ENCODE assay signal across 28 mouse cellular contexts in the genomic region with DNA sequence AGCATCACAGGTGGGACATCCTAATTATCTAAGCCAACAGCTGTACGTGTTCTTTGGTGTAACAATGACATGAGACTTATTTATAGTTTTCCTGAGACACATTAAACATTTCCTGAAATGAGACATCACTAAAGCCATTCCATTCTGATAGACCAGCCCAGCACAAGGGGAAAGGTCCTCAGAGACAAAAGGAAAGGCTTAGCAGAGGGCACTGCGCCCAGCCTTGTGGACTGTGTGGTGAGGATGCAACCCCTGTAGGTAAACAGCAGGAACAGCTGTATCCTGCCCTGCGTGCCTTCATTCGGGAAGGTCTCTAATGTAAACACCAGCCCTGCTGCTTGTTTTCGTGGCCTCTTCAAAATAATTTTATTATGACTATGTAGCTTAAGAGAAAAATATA.
DNase-seq lines count a peak whose midpoint lies in the region; ATAC-seq and TF ChIP-seq lines count a peak whose summit lies in the region.
"Had no signal": no experiment of that assay in that cellular context is flagged by ENCODE, and none has a peak within 500 bp of the region (broad histone marks: within the 10 kb centered on the region; RNA-seq: fewer than 3 reads in every experiment).

No protein-coding gene starts in this region.

- no peak for TF ChIP-seq CTCF in heart, adult 2 months (IDR thresholded peaks at IDR 0.05)
- TF ChIP-seq CTCF in lung, embryonic 14.5 days (IDR thresholded peaks at IDR 0.05; ENCODE audit: low read depth): no peak

- H3K79me2 ChIP-seq in heart, adult 2 months (replicated peaks; ENCODE audit: control insufficient read depth, insufficient read depth, low read length): no peaks in the 10 kb centered on the region

- H3K4me1 ChIP-seq in heart, adult 2 months (ENCODE audit: control insufficient read depth, insufficient read depth, low read length): peaks cover 20% of the 10 kb centered on the region
- peaks cover 49% of the 10 kb centered on the region for H3K4me1 ChIP-seq in heart, embryonic 15.5 days (replicated peaks)
- H3K4me1 ChIP-seq in lung, embryonic 14.5 days (ENCODE audit: insufficient read depth): peaks cover 35% of the 10 kb centered on the region
- H3K4me1 ChIP-seq in brown adipose tissue, adult 24 weeks (ENCODE audit: control insufficient read depth, insufficient read depth, insufficient read length, low read length): peaks cover 22% of the 10 kb centered on the region; the same call in 1 of the 2 replicates
- H3K4me1 ChIP-seq: forebrain, embryonic 15.5 days; midbrain, embryonic 15.5 days had no signal

- no peaks in the 10 kb centered on the region for H3K9me3 ChIP-seq in heart, embryonic 15.5 days (replicated peaks)
- H3K9me3 ChIP-seq in lung, embryonic 14.5 days (ENCODE audit: low read depth, low read length): no peaks in the 10 kb centered on the region
- H3K9me3 ChIP-seq: embryonic facial prominence, embryonic 12.5 days; forebrain, embryonic 10.5 days; forebrain, embryonic 15.5 days; hindbrain, embryonic 12.5 days; intestine, embryonic 15.5 days; liver, embryonic 13.5 days; midbrain, embryonic 15.5 days; stomach, embryonic 15.5 days had no signal

- peak; percentile 31; the same call in 1 of the 2 replicates for ATAC-seq in heart, embryonic 15.5 days (replicated peaks; ENCODE audit: insufficient number of reproducible peaks, insufficient read depth, low FRiP score, low read depth)
- peak; percentile 71; the same call in 1 of the 2 replicates for ATAC-seq in lung, embryonic 14.5 days (ENCODE audit: insufficient read depth)
- ATAC-seq: forebrain, embryonic 15.5 days; hindbrain, postnatal 0 days; intestine, embryonic 15.5 days; midbrain, embryonic 15.5 days had no signal

- no peak for DNase-seq in heart, adult 2 months
- DNase-seq in heart, adult 11 months: no peak
- no peak for DNase-seq in heart, adult 18-20 months
- DNase-seq in lung, embryonic 14.5 days: peak; percentile 67
- DNase-seq in lung, postnatal 14 days: no peak
- DNase-seq in cerebellum, adult 11-12 months: no peak
- DNase-seq: adrenal gland, adult 8-10 months; cerebellum, adult 9-10 months; cerebellum, postnatal 36 days; gastrocnemius, postnatal 25 days; kidney, adult 2 months; kidney, postnatal 10 days; layer of hippocampus, postnatal 36 days; left cerebral cortex, postnatal 4 days; liver, embryonic 13.5 days; right cerebral cortex, postnatal 25 days; thymus, postnatal 14 days had no signal

- H3K27me3 ChIP-seq in heart, adult 2 months (ENCODE audit: control insufficient read depth, insufficient read depth, low read length): no peaks in the 10 kb centered on the region
- H3K27me3 ChIP-seq in heart, embryonic 15.5 days: no peaks in the 10 kb centered on the region
- no peaks in the 10 kb centered on the region for H3K27me3 ChIP-seq in lung, embryonic 14.5 days (ENCODE audit: insufficient read depth, low read length)
- H3K27me3 ChIP-seq: embryonic facial prominence, embryonic 12.5 days; forebrain, embryonic 15.5 days; hindbrain, embryonic 12.5 days; intestine, embryonic 15.5 days; midbrain, embryonic 15.5 days; stomach, embryonic 15.5 days had no signal

- peak overlapping the region; percentile 15 for H3K27ac ChIP-seq in heart, adult 2 months
- peak overlapping the region; percentile 48 for H3K27ac ChIP-seq in heart, embryonic 15.5 days
- peak overlapping the region; percentile 58; the same call in 1 of the 2 replicates for H3K27ac ChIP-seq in lung, embryonic 14.5 days (ENCODE audit: low read depth)
- peak overlapping the region; percentile 17 for H3K27ac ChIP-seq in brown adipose tissue, adult 24 weeks (replicated peaks; ENCODE audit: low read depth, low read length)
- H3K27ac ChIP-seq: embryonic facial prominence, embryonic 12.5 days; forebrain, embryonic 10.5 days; forebrain, embryonic 15.5 days; hindbrain, embryonic 12.5 days; hindbrain, postnatal 0 days; intestine, embryonic 15.5 days; liver, embryonic 13.5 days; midbrain, embryonic 15.5 days had no signal

- H3K36me3 ChIP-seq in heart, adult 2 months (ENCODE audit: control insufficient read depth, insufficient read depth, low read length): peaks cover 11% of the 10 kb centered on the region
- H3K36me3 ChIP-seq in heart, embryonic 15.5 days: no peaks in the 10 kb centered on the region
- H3K36me3 ChIP-seq in lung, embryonic 14.5 days (ENCODE audit: insufficient read depth): no peaks in the 10 kb centered on the region
- H3K36me3 ChIP-seq: embryonic facial prominence, embryonic 12.5 days; forebrain, embryonic 10.5 days; forebrain, embryonic 15.5 days; G1E; hindbrain, embryonic 12.5 days; intestine, embryonic 15.5 days; liver, embryonic 13.5 days; midbrain, embryonic 15.5 days; stomach, embryonic 15.5 days had no signal

- no peak overlapping the region for H3K4me2 ChIP-seq in heart, embryonic 15.5 days
- no peak overlapping the region for H3K4me2 ChIP-seq in lung, embryonic 14.5 days
- H3K4me2 ChIP-seq: embryonic facial prominence, embryonic 12.5 days; forebrain, embryonic 15.5 days; hindbrain, embryonic 12.5 days; intestine, embryonic 15.5 days; liver, embryonic 13.5 days; midbrain, embryonic 15.5 days; stomach, embryonic 15.5 days had no signal

- no peak overlapping the region for H3K9ac ChIP-seq in heart, adult 2 months (ENCODE audit: low read depth, low read length)
- no peak overlapping the region for H3K9ac ChIP-seq in heart, embryonic 15.5 days
- no peak overlapping the region for H3K9ac ChIP-seq in lung, embryonic 14.5 days
- H3K9ac ChIP-seq: embryonic facial prominence, embryonic 12.5 days; forebrain, embryonic 15.5 days; hindbrain, embryonic 12.5 days; intestine, embryonic 15.5 days; liver, embryonic 13.5 days; midbrain, embryonic 15.5 days; stomach, embryonic 15.5 days had no signal

- intact Hi-C loops in heart, adult 2 months (cut with DNase I): loop anchor here (5.0 kb wide), 1 partner anchor 38 kb away; no protein-coding TSS in a partner anchor

- no peak for TF ChIP-seq EP300 in heart, adult 2 months (IDR thresholded peaks at IDR 0.05; ENCODE audit: insufficient read depth, low read depth, low read length)

- H3K4me3 ChIP-seq in heart, adult 2 months: no peak overlapping the region
- H3K4me3 ChIP-seq in heart, embryonic 15.5 days: no peak overlapping the region
- H3K4me3 ChIP-seq in lung, embryonic 14.5 days (ENCODE audit: low read depth, low read length): no peak overlapping the region
- no peak overlapping the region for H3K4me3 ChIP-seq in brown adipose tissue, adult 24 weeks (ENCODE audit: insufficient read depth, low read depth, low read length)
- H3K4me3 ChIP-seq: embryonic facial prominence, embryonic 12.5 days; forebrain, embryonic 10.5 days; forebrain, embryonic 15.5 days; hindbrain, embryonic 12.5 days; intestine, embryonic 15.5 days; liver, embryonic 13.5 days; midbrain, embryonic 15.5 days; stomach, embryonic 15.5 days had no signal

- TF ChIP-seq POLR2A in heart, adult 2 months (IDR thresholded peaks at IDR 0.05; ENCODE audit: insufficient read depth, low read depth, low read length): no peak

- 37% methylated on average over 5 of the region's 5 CpGs for WGBS in heart, adult 2 months
- 45% methylated on average over 5 of the region's 5 CpGs for whole genome bisulfite sequencing in heart, embryonic 15.5 days
- 32% methylated on average over 5 of the region's 5 CpGs for WGBS in lung, embryonic 14.5 days
